Mouse (Mus musculus) right cerebral cortex, postnatal 4 days (tissue): ENCODE measurements at regions not wholly inside any gene's neighbourhood (a gene's known extent, or its start where the extent isn't known, plus 50 kb on each side); places are given as distances from the start of the nearest gene placed in this dataset.

ENCODE experiments used
- DNase-seq: peaks from one replicate; pipeline ENCODE4 v3.0.0-alpha.2; 2022

- DNase-seq = no peak
Observed at GRCm38 (mm10) chr6:99884755-99885154, 158.6 kb upstream of the Prok2 start.

DNA sequence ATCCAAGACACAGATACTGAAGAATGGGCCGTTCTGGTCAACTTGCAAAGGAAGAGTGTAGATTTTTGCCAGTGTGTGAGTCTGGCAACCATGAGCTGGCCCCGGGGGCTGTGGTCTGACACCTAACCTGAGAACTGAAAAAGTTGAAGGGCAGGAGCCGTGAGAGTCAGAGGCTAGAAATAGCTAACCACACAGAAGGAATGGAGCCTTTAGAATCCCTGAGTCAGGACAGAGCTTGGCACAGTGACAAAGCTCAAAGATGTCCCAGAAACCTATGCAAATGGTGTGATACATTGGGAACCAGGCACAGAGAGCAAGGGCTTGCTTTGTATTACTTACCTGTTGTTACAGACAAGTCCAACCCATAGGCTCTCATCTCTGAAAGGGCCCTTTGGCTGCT is 157.9 kb upstream of the Prok2 start:
- no peak for DNase-seq

DNA sequence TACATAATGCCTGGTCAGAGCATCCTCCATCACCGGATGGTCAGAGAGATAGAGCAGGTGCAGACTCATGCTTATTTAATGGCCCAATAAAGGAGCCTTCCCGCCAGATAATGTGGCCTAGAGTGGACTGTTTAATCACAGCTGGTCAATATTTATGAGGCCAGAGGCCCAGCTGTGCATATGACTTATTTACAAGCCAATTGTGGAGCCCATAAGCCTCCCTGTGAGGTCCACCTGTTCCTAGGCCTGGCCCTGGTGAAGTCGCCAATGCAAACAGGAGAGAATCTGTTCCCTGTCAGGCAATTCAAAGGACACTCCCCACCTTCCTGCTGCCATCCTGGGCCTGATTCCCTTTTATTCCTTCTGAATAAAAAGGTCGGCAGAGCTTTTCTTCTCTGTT is 155.4 kb upstream of the Prok2 start:
- no peak for DNase-seq

DNA sequence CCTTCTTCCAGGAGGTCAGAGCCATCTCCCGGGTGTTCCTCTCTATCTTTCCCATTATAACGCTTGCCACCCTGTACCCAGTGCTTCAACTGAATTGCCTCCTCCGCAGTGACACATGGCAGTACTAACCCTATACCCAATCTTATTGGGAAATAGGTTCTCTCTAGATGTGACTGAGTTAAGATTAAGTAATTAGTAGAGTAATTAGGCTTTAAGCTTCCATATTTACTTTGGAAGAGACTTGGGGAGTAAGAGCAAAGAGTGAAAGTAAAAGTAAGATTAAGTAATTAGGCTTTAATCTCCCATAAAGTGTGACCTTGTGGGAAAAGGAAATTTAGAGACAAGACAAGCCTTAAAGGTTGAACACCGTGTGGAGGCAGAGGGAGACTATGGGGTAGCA is 148.7 kb upstream of the Prok2 start:
- no peak for DNase-seq

- DNase-seq = no peak
Observed at GRCm38 (mm10) chr6:99874029-99874428, 147.8 kb upstream of the Prok2 start.

GRCm38 (mm10) chr6:99866061-99866460 is 139.9 kb upstream of the Prok2 start:
- no peak for DNase-seq

GRCm38 (mm10) chr6:99864949-99865348 is 138.8 kb upstream of the Prok2 start:
- DNase-seq = peak; percentile 37

DNA sequence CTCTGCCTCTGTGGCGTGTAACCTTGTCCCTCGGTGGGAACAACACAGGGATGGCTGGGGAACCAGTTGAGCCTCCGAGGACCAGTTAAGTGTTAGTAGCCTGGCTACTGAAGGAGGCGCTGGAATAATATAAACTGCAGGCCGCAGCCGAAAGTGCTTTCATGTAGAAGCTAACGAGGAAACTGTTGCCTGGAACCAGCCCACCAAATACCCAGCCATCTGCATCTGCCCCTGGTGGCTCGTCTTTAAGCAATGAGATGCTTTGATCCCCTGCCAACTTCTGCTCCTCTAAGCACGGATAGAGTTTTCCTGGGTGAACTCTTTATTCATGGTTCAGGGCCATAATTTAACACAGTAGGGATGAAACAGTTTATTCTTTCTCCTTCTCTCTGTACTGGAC is 137.2 kb upstream of the Prok2 start:
- no peak for DNase-seq

DNA sequence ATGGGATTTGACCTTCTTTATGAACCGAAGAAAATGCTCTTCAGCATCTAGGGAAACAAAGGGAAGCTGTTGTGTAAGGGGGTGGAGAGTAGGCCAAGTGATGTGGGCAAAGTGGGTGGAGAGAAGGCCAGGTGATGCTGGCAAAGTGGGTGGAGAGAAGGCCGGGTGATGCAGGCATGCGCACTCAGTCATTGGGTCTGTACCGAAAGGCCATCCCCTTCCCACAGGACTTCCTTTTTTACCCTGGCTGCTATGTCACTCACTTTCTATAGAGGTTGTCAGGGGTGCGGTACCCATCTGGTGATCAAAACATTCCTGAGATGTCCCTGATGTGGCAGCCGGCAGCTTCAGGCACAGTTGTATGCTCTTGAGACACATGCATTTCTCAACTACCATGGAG is 131.2 kb upstream of the Prok2 start:
- no peak for DNase-seq

DNA sequence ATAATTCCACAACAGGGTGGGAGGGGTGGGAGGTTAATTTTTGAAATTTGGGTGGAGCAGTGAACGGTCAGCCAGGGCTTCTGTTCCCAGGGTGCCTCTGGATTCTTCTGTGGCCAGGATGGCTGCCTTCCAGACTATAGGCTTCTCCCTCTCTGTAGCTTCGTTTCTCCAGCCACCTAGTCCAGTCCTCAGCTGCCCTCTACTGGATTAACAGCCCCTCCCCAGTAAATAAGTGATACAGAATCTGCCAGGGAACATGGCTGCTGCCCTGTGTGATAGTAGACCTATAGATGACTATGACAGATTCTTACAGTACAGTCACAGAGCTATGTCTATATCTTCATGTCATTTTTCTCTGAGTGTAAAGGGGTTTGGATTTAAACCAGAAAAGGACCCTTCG is 127.5 kb upstream of the Prok2 start:
- DNase-seq = no peak

- DNase-seq = no peak
Observed at GRCm38 (mm10) chr6:99850706-99851105, 124.5 kb upstream of the Prok2 start.

DNA sequence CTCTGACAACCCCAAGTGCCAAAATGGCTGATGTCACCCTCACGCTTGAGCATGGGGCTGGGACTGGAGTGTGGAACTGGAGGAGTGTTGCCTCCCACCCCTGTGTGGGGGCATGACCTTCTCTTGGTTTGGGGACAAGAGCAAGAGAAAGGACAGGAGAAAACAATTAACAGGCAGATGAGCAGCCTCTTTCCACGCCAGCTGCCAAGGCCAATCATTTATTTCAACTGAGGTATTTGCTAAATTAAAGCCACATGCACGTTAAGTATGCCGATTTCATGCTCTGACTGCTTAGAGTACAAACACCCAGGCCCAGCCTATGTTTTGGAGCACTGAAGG is 119.3 kb upstream of the Prok2 start:
- no peak for DNase-seq

DNA sequence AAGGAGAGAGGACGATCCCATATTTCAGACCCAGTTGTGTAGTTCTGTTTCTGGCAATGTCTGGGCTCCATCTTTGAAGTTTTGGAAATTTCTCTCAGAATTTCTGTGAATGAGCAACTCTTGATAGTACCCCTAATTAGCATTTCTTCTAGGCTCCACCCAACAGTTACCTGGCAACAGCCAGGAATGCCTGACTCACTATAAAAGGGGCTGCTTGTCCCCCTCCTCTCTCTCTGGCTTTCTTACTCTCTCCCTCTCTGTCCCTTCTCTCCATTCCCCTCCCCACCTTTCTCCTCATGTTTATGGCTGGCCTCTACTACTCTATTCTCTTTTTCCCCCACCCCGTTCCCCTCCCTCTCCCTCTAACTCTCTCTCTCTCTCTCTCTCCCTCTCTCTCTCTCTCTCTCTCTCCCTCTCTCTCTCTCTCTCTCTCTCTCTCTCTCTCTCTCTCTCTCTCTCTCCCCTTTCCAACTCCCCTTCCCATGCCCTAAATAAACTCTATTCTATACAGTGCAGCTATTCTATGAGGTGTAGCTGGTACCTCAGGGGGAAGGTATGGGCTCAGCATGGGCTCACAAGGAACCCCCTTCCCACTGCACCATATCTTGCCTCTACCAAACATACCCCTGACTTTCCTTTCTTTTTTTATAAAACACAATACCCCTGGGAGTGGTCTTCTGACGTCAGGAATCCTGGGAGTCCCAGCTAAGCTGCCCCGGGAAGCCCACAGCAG is 118.7 kb upstream of the Prok2 start:
- no peak for DNase-seq

DNA sequence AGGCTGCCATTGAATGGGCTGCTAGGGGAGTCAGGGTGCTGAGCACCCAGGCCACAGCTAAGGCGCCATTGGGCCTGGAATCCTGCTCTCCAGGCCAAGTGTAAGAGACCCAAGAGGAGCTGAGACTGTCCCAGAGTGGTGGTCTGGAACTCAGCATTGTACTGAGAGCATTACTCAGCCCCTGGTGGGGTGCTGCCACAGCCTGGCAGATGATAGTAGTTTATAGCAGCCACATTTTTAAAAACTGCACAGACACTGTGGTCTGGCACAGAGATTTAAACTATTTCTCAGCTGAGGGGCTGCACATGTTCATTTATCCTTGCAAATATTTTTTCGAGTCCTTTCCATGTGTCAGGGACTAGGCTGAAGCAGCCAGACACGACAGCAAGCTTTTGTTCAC is 117.3 kb upstream of the Prok2 start:
- DNase-seq = peak; percentile 19

DNA sequence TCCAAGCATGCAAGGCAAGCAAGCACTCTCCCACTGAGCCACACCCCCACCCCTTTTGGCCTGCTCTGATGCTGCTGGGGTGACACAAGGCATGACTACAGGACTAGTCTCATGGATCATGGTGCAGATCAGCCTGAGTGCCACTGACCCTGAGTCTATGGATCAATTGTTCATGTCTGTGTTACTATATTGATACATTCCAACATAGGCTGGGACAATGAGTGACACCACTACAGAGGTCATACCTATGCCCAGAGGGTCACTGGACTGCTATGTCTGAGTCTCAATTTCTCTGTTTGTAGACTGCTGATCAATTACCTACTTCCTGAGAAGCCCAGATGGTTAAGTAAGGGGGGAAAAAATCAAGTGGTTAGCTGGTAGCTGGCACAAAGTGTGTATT is 116.5 kb upstream of the Prok2 start:
- no peak for DNase-seq

- no peak for DNase-seq
Observed at GRCm38 (mm10) chr6:99840823-99841222, 114.6 kb upstream of the Prok2 start.

DNA sequence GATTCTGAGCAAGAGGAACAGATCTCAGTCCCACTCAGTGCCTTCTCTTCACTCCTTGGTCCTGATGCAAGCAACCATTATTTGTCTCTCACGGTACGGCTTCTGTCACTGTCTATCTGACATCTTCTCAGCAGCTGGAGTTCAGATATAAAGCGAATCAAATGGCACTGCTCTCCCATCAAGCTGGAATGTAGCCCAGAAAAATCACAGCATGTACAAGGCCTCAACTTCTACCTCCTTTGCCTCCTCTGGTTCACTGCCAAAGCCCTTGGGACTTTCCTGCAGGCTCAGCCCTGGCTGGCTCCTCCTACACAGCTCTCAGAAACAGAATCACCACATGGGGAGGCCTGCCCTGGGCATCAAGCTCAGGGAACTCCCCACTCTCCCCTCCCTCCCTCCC is 107.1 kb upstream of the Prok2 start:
- DNase-seq = no peak

DNA sequence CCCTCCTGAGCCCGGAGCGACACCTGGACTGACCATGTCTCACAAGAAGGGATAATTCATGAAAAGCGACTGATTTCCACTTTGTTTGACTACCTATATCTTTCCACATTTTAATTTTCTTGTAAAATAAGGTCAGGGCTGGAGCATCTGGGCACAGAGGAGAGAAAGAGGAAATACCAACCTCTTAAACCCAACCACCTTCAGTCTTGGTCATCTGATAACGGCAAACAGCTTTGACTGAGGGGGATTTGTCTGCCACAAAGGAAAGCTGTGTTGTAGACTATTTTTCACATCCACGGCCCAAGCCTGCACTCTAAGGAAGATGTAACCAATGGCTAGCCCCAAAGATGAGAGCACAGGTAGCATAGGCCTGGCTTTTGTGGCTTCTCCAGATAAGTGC is 101.4 kb upstream of the Prok2 start:
- no peak for DNase-seq

DNA sequence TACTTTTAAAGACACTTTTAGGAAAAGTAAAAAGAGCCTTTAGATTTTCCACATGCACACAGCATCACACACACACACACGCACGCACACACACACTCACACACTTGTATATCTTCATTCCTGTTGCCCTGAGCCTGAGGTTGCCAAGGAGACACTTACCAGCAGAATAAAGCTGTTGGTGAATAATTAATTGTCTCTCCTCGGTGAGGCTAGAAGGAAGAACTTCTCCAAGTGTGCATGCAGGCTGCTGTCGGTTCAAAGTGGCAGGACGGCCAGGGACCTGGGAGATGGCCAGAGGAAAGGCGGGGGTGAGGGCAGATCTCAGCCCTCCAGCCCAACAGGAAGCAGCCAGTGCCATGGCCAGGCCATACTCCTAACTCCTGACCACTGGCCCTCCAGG is 98.6 kb upstream of the Prok2 start:
- no peak for DNase-seq

DNA sequence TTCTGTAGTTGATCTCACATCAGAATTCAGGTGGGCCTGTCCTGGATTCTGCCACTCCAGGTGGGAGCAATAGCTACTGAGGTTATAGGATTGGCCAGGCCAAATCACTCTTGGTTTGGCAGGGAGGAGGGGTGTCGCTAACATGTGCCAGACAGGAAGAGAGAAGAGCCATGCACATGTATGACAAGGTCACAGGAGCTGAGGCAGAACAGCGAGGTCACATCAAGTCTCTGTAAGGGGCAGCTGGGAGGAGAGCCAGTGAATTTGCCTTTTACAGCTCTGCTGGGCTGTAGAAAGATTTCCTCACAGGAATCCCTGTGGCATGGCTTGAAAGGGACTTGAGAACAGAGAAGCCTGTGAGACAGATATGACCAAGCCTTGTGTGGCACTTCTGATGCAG is 96.3 kb upstream of the Prok2 start:
- DNase-seq = no peak

- DNase-seq = no peak
Observed at GRCm38 (mm10) chr6:99819255-99819929, 93.2 kb upstream of the Prok2 start.

DNA sequence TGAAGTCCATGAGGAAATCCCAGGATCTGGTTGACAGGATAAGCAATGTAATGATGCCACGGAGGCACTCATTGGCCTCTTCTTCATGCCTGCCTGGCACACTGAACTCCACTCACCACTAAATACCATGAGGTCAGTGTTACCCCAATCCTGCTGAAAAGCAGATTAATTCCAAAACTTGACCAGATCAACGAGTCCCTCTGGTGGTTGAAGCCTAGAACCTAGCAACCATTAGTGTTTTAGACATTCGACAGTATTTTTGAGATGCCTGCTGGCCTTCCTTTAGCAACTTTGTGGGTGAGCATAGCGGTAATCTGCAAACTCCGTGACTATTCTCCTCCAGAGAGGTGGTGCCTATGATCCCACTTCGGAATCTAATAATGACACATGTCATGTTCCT is 92.3 kb upstream of the Prok2 start:
- no peak for DNase-seq

- no peak for DNase-seq
Observed at GRCm38 (mm10) chr6:99817245-99817644, 91.1 kb upstream of the Prok2 start.

- no peak for DNase-seq
Observed at GRCm38 (mm10) chr6:99813102-99813501, 86.9 kb upstream of the Prok2 start.

DNA sequence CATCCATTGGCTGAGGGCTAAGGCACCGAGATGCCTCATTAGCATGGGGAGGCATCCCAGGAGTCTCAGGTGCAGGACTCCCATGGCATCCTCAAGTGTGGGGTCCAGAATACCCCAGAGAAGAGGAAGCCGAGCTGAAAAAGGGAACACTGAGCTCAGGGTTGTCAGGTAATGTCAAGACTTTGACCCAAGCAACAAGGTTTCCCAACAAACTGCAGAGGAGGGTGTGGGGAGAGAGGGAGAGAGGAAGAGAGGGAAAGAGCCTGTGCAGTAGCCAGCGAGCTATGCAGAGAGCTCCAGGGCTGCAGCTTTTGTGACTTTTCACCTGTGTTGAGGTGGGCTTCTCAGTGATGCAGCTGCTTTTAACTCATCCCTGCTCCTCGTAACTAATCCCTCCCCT is 85.7 kb upstream of the Prok2 start:
- no peak for DNase-seq
